Mouse (Mus musculus): ENCODE measurements around the gene Lmod3. TPM values are rescaled to one million over a fixed set of nuclear protein-coding genes. Genes with fewer than 3 reads are reported as not detected.

The Lmod3 gene
- total RNA-seq, 2 experiments from 2014 or later, result not detected

- peak; percentile 88 for TF ChIP-seq CTCF (IDR thresholded peaks at IDR 0.05)
- intact Hi-C loops (cut with DNase I), result loop anchor here (1.0 to 5.0 kb wide), 3 partner anchors 272 to 491 kb away; no protein-coding TSS in a partner anchor
- DNase-seq (ENCODE audit: extremely low spot score in 1 of 2, low spot score in 2 of 2), result peak; percentile 36 to 60
- Histone ChIP-seq H3K27ac (no peak overlapping the region), H3K4me3 (no peak overlapping the region)
Measured at GRCm38 (mm10) chr6:97250966-97251365, 1.6 kb downstream of the Lmod3 start.

GRCm38 (mm10) chr6:97245200-97245599 lies 7.4 kb downstream of the Lmod3 start:
- TF ChIP-seq CTCF (IDR thresholded peaks at IDR 0.05), result no peak
- no peak for DNase-seq (ENCODE audit: extremely low spot score in 1 of 2, low spot score in 2 of 2)
- Histone ChIP-seq H3K4me3 (no peak overlapping the region), H3K27ac (no peak overlapping the region)
- intact Hi-C loops (cut with DNase I), result no loop called here

GRCm38 (mm10) chr6:97242522-97242921 lies 10.0 kb downstream of the Lmod3 start:
- DNase-seq (ENCODE audit: extremely low spot score in 1 of 2, low spot score in 2 of 2), result no peak
- no peak for TF ChIP-seq CTCF (IDR thresholded peaks at IDR 0.05)
- Histone ChIP-seq H3K4me3 (no peak overlapping the region), H3K27ac (no peak overlapping the region)
- intact Hi-C loops (cut with DNase I), result no loop called here

GRCm38 (mm10) chr6:97240092-97240491 lies 12.5 kb downstream of the Lmod3 start:
- no peak for DNase-seq (ENCODE audit: extremely low spot score in 1 of 2, low spot score in 2 of 2)
- intact Hi-C loops (cut with DNase I), result no loop called here

GRCm38 (mm10) chr6:97239360-97239759 lies 13.2 kb downstream of the Lmod3 start:
- no peak for DNase-seq (ENCODE audit: extremely low spot score in 1 of 2, low spot score in 2 of 2)
- TF ChIP-seq CTCF (IDR thresholded peaks at IDR 0.05), result no peak; the same call in none of the 2 replicates
- H3K27ac ChIP-seq, result no peak overlapping the region
- no peak overlapping the region for H3K4me3 ChIP-seq
- intact Hi-C loops (cut with DNase I), result no loop called here

More at GRCm38 (mm10) chr6:97240092-97240491, 12.5 kb downstream of the Lmod3 start:
- H3K4me3 ChIP-seq, result no peak overlapping the region
- H3K27ac ChIP-seq, result no peak overlapping the region
- no peak for TF ChIP-seq CTCF (IDR thresholded peaks at IDR 0.05)

GRCm38 (mm10) chr6:97236088-97236487 lies 16.5 kb downstream of the Lmod3 start:
- no peak for TF ChIP-seq CTCF (IDR thresholded peaks at IDR 0.05)
- H3K27ac ChIP-seq, result no peak overlapping the region
- intact Hi-C loops (cut with DNase I), result no loop called here

GRCm38 (mm10) chr6:97234911-97235668 lies 17.5 kb downstream of the Lmod3 start:
- TF ChIP-seq CTCF (IDR thresholded peaks at IDR 0.05), result no peak
- H3K4me3 ChIP-seq, result no peak overlapping the region
- DNase-seq (ENCODE audit: extremely low spot score in 1 of 2, low spot score in 2 of 2), result no peak
- intact Hi-C loops (cut with DNase I), result no loop called here
- no peak overlapping the region for H3K27ac ChIP-seq

More at GRCm38 (mm10) chr6:97236088-97236487, 16.5 kb downstream of the Lmod3 start:
- no peak for DNase-seq (ENCODE audit: extremely low spot score in 1 of 2, low spot score in 2 of 2)
- H3K4me3 ChIP-seq, result no peak overlapping the region

GRCm38 (mm10) chr6:97227067-97227847 lies 25.3 kb downstream of the Lmod3 start:
- intact Hi-C loops (cut with DNase I), result no loop called here
- Histone ChIP-seq H3K4me3 (no peak overlapping the region), H3K27ac (no peak overlapping the region)
- no peak for TF ChIP-seq CTCF (IDR thresholded peaks at IDR 0.05)
- no peak for DNase-seq (ENCODE audit: extremely low spot score in 1 of 2, low spot score in 2 of 2)

- no peak overlapping the region for H3K27ac ChIP-seq
- TF ChIP-seq CTCF (IDR thresholded peaks at IDR 0.05), result no peak
- no peak for DNase-seq (ENCODE audit: extremely low spot score in 1 of 2, low spot score in 2 of 2)
- intact Hi-C loops (cut with DNase I), result no loop called here
- H3K4me3 ChIP-seq, result no peak overlapping the region
Measured at GRCm38 (mm10) chr6:97226083-97226491, 26.5 kb downstream of the Lmod3 start.

- no peak for TF ChIP-seq CTCF (IDR thresholded peaks at IDR 0.05)
- no peak overlapping the region for H3K27ac ChIP-seq
- H3K4me3 ChIP-seq, result no peak overlapping the region
- no peak for DNase-seq (ENCODE audit: extremely low spot score in 1 of 2, low spot score in 2 of 2)
- intact Hi-C loops (cut with DNase I), result no loop called here
Measured at GRCm38 (mm10) chr6:97224505-97224904, 28.1 kb downstream of the Lmod3 start.

- intact Hi-C loops (cut with DNase I), result no loop called here
- peak overlapping the region; percentile 17; the same call in 1 of the 2 replicates for H3K27ac ChIP-seq
- H3K4me3 ChIP-seq, result no peak overlapping the region
- no peak for DNase-seq (ENCODE audit: extremely low spot score in 1 of 2, low spot score in 2 of 2)
- no peak for TF ChIP-seq CTCF (IDR thresholded peaks at IDR 0.05)
Measured at GRCm38 (mm10) chr6:97223566-97223965, 29.0 kb downstream of the Lmod3 start.

- peak overlapping the region; percentile 5; the same call in 1 of the 2 replicates for H3K27ac ChIP-seq
- no peak for TF ChIP-seq CTCF (IDR thresholded peaks at IDR 0.05)
- H3K4me3 ChIP-seq, result no peak overlapping the region
- intact Hi-C loops (cut with DNase I), result no loop called here
- DNase-seq (ENCODE audit: extremely low spot score in 1 of 2, low spot score in 2 of 2), result no peak
Measured at GRCm38 (mm10) chr6:97222931-97223467, 29.6 kb downstream of the Lmod3 start.

All from left cerebral cortex, adult 2 months (tissue).